Mouse (Mus musculus): ENCODE results near the gene Tnfrsf1a. TPM values are rescaled to one million over a fixed set of nuclear protein-coding genes. Genes with fewer than 3 reads are reported as not detected.

Tnfrsf1a gene
- polyA plus RNA-seq, 1 experiment from 2014 or later = 42.8 TPM

DNA sequence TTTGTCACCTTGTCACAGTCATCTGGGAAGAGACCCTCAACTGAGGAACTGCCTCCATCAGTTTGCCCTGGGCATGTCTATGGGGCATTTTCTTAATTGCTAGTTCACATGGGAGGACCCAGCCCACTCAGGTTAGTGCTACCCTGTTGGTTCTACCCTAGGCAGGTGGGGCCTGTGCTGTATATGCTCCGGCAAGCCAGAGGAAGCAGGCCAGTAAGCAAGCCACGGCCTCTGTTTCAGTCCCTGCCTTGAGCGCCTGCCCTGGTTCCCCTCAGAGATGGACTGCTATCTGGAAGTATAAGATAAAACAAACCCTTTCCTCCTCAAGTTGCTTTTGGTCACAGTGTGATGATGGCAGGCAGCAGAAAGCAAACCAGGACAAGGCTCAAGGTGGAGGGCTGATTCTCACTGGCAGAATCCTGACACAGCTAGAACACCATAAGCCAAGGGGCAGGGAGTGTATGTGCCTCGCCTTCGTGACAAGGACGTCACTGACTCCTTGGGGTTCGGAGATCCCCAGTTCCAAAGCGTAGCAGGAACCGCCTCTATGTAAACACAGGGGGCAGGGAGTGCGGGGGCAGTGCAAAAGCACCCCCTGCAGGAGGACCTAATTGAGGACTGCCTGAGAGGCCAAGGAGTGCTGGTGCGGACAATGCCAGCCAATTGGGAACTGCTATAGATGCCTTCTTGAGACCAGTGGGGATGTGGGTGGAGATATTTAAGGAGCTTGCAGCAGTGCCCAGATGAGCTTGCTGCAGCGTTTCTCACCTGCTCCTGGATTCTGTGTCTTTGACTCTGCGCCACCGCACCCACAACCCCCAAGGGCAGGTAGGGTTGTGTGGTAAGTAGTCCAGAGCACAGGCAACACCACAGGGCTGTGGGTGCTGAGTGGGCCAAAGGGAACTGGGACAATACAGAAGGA is 56.6 kb downstream of the Tnfrsf1a start:
- H3K27me3 ChIP-seq = no peaks in the 10 kb centered on the region
- WGBS = 56% methylated on average over 14 of the region's 14 CpGs
- H3K4me1 ChIP-seq (replicated peaks) = no peaks in the 10 kb centered on the region
- no peak overlapping the region for H3K9ac ChIP-seq
- H3K36me3 ChIP-seq = no peaks in the 10 kb centered on the region
- H3K27ac ChIP-seq = no peak overlapping the region
- no peak overlapping the region for H3K4me2 ChIP-seq
- ATAC-seq (replicated peaks; ENCODE audit: insufficient number of reproducible peaks, insufficient read depth, low FRiP score, low read depth) = no peak
- H3K9me3 ChIP-seq (replicated peaks) = no peaks in the 10 kb centered on the region
- no peak overlapping the region for H3K4me3 ChIP-seq

DNA sequence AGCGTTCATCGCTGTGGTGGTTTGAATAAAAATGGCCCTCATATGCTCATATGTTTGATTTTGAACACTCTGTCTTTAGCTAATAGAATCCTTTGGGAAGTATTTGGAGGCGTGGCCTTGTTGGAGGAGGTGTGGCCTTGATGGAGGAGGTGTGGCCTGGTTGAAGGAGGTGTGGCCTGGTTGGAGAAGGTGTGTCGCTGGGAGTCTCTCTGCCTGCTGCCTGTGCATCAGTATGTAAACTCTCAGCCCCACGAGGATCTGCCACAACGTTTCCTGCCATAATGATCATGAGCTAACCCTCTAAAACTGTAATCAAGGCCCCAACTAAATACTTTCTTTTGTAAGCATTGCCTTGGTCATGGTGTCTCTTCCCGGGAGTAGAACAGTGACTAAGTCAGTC is 58.1 kb downstream of the Tnfrsf1a start:
- Histone ChIP-seq H3K4me1 (replicated peaks) (no peaks in the 10 kb centered on the region), H3K36me3 (no peaks in the 10 kb centered on the region), H3K9me3 (replicated peaks) (no peaks in the 10 kb centered on the region), H3K9ac (no peak overlapping the region), H3K27me3 (no peaks in the 10 kb centered on the region), H3K27ac (no peak overlapping the region), H3K4me3 (no peak overlapping the region), H3K4me2 (no peak overlapping the region)
- 81% methylated on average over 7 of the region's 7 CpGs for WGBS
- no peak for ATAC-seq (replicated peaks; ENCODE audit: insufficient number of reproducible peaks, insufficient read depth, low FRiP score, low read depth)

DNA sequence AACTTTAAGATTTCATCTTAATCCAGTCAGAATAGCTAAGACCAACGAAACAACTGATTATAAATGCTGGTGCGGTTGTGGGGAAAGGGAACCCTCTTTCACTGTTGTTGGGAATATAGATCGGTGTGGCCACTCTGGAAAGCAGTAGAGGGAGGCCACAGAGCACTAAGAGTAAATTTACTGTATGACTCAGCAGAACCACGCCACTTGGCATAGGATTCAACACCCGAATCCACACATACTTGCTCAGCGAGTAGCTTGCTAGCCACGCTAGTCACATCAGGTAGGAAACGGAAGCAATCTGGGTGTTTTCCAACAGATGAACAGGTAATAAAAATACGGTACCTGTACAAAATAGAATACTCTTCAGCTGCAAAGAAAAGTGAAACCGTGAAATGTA is 58.5 kb downstream of the Tnfrsf1a start:
- Histone ChIP-seq H3K4me2 (no peak overlapping the region), H3K4me3 (no peak overlapping the region), H3K27me3 (no peaks in the 10 kb centered on the region), H3K9ac (no peak overlapping the region), H3K36me3 (no peaks in the 10 kb centered on the region), H3K4me1 (replicated peaks) (no peaks in the 10 kb centered on the region), H3K9me3 (replicated peaks) (no peaks in the 10 kb centered on the region), H3K27ac (no peak overlapping the region)
- ATAC-seq (replicated peaks; ENCODE audit: insufficient number of reproducible peaks, insufficient read depth, low FRiP score, low read depth) = no peak
- WGBS = 89% methylated on average over 10 of the region's 10 CpGs

DNA sequence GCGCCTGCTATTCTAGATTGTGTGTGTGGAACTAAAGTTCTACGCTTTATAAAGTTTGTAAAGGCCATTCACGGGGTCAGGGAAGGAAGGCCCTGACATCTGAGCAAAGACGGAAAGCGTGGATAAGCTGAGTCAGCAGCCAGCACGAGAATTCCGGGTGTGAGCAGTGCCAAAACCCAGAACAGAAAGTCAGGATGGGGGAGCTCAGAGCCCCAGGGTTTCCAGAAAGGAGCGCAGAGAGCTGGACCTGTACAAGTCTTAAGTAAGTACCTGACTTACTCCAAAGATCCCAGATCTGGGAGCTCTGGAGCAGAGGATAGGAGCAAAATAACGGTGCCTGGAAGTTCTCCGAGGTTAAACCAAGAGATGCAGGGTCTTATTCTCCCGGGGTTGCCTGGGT is 61.4 kb downstream of the Tnfrsf1a start:
- 55% methylated on average over 11 of the region's 11 CpGs for WGBS
- H3K4me1 ChIP-seq (replicated peaks) = no peaks in the 10 kb centered on the region
- H3K27me3 ChIP-seq = no peaks in the 10 kb centered on the region
- H3K4me3 ChIP-seq = no peak overlapping the region
- no peaks in the 10 kb centered on the region for H3K36me3 ChIP-seq
- H3K4me2 ChIP-seq = no peak overlapping the region
- ATAC-seq (replicated peaks; ENCODE audit: insufficient number of reproducible peaks, insufficient read depth, low FRiP score, low read depth) = no peak
- H3K9ac ChIP-seq = no peak overlapping the region
- no peaks in the 10 kb centered on the region for H3K9me3 ChIP-seq (replicated peaks)
- no peak overlapping the region for H3K27ac ChIP-seq

DNA sequence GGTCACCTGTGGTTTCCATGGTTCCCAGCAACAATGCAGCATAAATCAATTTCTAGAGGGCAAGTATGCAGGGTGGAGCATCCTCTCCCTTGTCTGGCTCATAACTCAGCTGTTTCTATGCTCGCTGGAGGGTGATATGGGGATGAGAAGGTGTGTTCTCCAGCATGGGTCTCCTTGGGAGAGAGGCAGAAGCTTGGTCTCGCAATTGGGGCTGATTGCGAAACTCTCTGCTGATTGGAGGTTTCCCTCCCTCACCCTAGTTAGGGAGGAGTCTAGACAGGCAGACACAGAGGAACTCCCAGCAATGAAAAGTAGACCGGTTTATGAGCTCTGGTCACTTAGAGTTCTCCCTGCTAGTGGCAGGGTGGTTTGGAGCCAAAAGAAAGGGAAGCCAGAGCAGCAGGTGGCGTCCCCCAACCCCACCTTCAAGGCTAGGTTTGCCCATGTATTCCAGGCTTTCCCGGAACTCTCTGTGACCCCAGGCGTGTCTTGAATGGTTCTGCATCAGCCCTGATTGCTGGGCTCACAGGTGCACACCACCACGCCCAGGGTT is 61.9 kb downstream of the Tnfrsf1a start:
- Histone ChIP-seq H3K4me2 (no peak overlapping the region), H3K9me3 (replicated peaks) (no peaks in the 10 kb centered on the region), H3K27ac (no peak overlapping the region), H3K9ac (no peak overlapping the region), H3K27me3 (no peaks in the 10 kb centered on the region), H3K4me1 (replicated peaks) (no peaks in the 10 kb centered on the region), H3K36me3 (no peaks in the 10 kb centered on the region), H3K4me3 (no peak overlapping the region)
- 53% methylated on average over 8 of the region's 8 CpGs for WGBS
- ATAC-seq (replicated peaks; ENCODE audit: insufficient number of reproducible peaks, insufficient read depth, low FRiP score, low read depth) = no peak

DNA sequence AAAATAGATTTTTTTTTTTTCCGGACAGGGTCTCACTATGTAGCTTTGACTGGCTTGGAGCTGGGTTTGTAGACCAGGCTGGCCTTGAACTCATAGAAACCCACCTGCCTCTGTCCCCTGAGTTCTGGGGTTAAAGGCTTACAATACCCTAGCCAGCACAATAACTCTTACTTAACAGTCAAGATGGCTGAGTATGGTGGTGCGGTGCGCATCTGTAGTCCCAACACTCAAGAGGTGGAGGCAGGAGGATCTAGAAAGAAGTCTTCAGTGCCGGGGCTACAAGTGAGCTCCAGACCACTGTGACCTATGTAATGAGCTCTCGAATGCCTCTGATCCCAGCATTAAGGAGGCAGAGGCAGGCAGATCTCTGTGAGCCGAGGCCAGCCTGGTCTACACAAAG is 62.5 kb downstream of the Tnfrsf1a start:
- no peaks in the 10 kb centered on the region for H3K36me3 ChIP-seq
- no peak overlapping the region for H3K4me2 ChIP-seq
- H3K9ac ChIP-seq = no peak overlapping the region
- no peak for ATAC-seq (replicated peaks; ENCODE audit: insufficient number of reproducible peaks, insufficient read depth, low FRiP score, low read depth)
- H3K9me3 ChIP-seq (replicated peaks) = no peaks in the 10 kb centered on the region
- no peak overlapping the region for H3K4me3 ChIP-seq
- H3K4me1 ChIP-seq (replicated peaks) = no peaks in the 10 kb centered on the region
- whole genome bisulfite sequencing = 86% methylated on average over 6 of the region's 6 CpGs
- no peak overlapping the region for H3K27ac ChIP-seq
- H3K27me3 ChIP-seq = no peaks in the 10 kb centered on the region

Other genes starting within 250 kb of the Tnfrsf1a start
- 35.0 and 43.6 TPM in 2 replicates for gene Nop2, start 217.5 kb upstream of the Tnfrsf1a start, polyA plus RNA-seq (2015; fragmentation: Nextera tagmentation; extraction: Ambion mirVana)
- 9.7 and 13.4 TPM in 2 replicates for gene Iffo1, start 204.1 kb upstream of the Tnfrsf1a start, polyA plus RNA-seq (2015; fragmentation: Nextera tagmentation; extraction: Ambion mirVana)
- 3,777 and 4,210 TPM in 2 replicates for gene Gapdh, start 182.9 kb upstream of the Tnfrsf1a start, polyA plus RNA-seq (2015; fragmentation: Nextera tagmentation; extraction: Ambion mirVana)
- 66.1 and 93.1 TPM in 2 replicates for gene Ncapd2, start 157.7 kb upstream of the Tnfrsf1a start, polyA plus RNA-seq (2015; fragmentation: Nextera tagmentation; extraction: Ambion mirVana)
- 233 and 272 TPM in 2 replicates for gene Mrpl51, start 157.6 kb upstream of the Tnfrsf1a start, polyA plus RNA-seq (2015; fragmentation: Nextera tagmentation; extraction: Ambion mirVana)
- 5.3 and 6.7 TPM in 2 replicates for gene Vamp1, start 133.8 kb upstream of the Tnfrsf1a start, polyA plus RNA-seq (2015; fragmentation: Nextera tagmentation; extraction: Ambion mirVana)
- gene Tapbpl, start 117.5 kb upstream of the Tnfrsf1a start, polyA plus RNA-seq (2015; fragmentation: Nextera tagmentation; extraction: Ambion mirVana) = 3.9 and 8.2 TPM in 2 replicates
- gene Cd27, start 112.4 kb upstream of the Tnfrsf1a start, polyA plus RNA-seq (2015; fragmentation: Nextera tagmentation; extraction: Ambion mirVana) = 2.0 and 10.1 TPM in 2 replicates
- gene Tuba3a, start 63.3 kb upstream of the Tnfrsf1a start, polyA plus RNA-seq (2015; fragmentation: Nextera tagmentation; extraction: Ambion mirVana) = 0.11 TPM in 1 of 2 replicates, not detected in the other
- gene Ltbr, start 35.5 kb upstream of the Tnfrsf1a start, polyA plus RNA-seq (2015; fragmentation: Nextera tagmentation; extraction: Ambion mirVana) = 37.8 and 48.4 TPM in 2 replicates
- 0.81 and 2.8 TPM in 2 replicates for gene Scnn1a, start 28.7 kb upstream of the Tnfrsf1a start, polyA plus RNA-seq (2015; fragmentation: Nextera tagmentation; extraction: Ambion mirVana)
- gene Plekhg6, start 31.4 kb downstream of the Tnfrsf1a start, polyA plus RNA-seq (2015; fragmentation: Nextera tagmentation; extraction: Ambion mirVana) = 0.05 and 0.37 TPM in 2 replicates
- gene Cd9, start 145.4 kb downstream of the Tnfrsf1a start, polyA plus RNA-seq (2015; fragmentation: Nextera tagmentation; extraction: Ambion mirVana) = 91.7 and 118 TPM in 2 replicates
- 21.9 and 24.5 TPM in 2 replicates for gene Vwf, start 197.4 kb downstream of the Tnfrsf1a start, polyA plus RNA-seq (2015; fragmentation: Nextera tagmentation; extraction: Ambion mirVana)